Mouse (Mus musculus) spleen, adult 18-20 months (tissue): ENCODE measurements at regions not wholly inside any gene's neighbourhood (a gene's known extent, or its start where the extent isn't known, plus 50 kb on each side); places are given as distances from the start of the nearest gene placed in this dataset.

ENCODE experiments used
- DNase-seq, 2 experiments: peaks; one replicate each; pipeline ENCODE4 v3.0.0; 2022; ENCODE audit warnings: mixed read lengths in 2 of 2

DNA sequence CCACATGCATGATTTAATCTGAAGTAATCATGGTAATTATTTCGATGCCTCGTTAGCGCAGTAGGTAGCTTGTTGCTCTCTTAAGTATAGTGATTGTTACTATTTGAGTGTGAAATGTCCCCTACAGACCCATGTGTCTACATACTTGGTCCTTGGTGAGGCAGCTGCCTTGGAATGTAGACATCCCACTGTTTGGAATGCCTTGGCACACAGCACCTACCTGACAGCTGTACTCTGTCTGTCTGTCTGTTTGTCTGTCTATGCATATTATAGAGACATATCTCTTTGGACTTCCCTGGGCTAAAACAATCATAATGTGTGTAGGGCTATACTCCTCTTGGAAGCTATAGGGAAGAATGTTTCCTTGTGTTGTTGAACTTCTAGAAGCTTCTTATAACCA is 83.7 kb upstream of the Runx3 start:
- no peak for DNase-seq

DNA sequence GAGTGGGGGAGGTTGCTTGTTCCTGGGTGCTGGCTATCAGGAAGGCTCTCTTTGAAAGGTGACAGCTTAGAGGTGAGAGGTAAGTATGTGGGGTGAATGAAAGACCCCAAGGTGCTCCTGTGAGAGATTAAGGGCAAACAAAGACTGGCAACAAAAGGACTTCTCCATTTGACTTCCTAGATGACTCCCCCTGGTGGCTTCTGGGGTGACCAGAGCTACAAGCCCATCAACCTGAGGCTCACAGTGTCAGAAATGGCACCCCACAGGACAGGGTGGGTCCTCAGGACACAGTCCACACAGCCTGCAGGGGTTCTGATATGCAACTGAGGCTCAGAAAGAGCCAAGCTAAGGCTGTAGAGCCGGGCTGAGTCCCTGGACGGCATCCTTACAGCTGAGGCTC is 81.2 kb upstream of the Runx3 start:
- peak in 1 of 2 experiments; percentile 14 for DNase-seq

DNA sequence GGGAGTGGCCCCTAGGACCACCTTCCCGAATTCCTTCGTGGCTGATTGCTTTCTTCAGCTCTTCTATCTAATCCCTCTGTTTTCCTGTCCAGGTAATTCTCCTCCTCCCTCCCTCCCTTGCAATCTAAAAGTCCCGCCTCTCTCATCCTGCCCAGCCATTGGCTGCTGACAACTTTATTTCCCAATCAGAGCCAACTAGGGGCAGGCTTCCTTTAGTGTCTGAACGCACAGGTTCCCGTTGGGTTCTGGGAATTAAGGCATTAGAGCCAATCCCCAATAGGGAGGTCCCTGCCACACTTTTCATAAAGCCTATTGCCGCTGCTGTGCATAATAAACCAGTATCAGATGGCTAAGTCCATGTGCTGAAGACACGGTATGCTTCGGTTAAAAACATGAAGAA is 78.5 kb upstream of the Runx3 start:
- no peak for DNase-seq

DNA sequence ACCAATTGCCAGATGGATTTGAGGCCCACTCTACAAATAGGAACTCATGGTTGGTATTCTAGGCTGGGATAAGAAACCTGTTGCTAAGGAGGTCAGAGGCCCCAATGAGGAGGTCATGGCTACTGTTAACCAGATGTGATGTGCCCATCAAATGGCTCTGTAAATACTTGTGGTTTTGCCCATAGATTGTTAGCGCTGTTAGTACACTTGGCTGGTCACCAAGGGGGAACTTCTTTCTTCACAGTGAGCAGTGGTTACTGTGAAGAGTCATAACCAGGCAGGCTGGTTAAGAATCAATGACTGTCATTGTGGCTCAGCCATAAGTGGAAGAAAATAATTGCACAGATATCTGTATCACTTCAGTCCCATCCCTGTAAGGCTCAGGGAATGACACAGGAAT is 78.0 kb upstream of the Runx3 start:
- no peak for DNase-seq

DNA sequence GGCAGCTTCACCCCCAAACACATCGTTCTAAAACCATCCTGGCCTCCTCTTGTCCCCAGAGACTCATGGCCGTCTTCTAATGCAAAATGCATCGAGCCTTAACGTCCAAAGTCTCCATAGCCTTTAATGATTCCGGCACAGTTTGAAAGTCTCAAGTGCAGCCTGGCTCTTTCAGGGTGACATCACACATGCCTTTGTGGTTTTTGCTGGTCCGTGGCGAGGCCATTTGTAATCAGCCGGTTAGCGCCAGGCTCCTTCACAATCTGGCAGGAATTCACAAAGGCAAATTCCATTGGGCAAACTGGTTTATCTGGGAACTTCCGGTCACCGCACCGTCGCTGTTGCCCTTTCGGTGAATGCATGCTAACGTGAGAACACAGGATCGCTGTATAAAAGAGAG is 75.4 kb upstream of the Runx3 start:
- DNase-seq, result no peak

DNA sequence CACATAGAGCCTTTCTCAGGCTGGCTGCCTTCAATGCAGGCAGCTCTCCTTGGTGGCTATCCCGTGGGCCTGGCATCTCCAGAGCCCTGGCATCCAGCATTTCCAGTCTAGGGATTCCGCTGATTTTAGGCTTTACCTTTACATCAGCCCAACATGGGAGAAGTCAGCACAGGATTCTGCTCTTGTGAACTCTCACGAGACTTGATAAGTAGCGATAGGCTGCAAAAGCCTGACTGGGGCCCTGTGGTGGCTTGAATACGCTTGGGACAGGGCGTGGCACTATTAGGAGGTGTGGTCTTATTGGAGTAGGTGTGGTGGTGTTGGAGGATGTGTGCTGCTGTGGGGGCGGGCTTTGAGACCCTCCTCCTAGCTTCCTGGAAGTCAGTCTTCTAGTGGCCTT is 73.8 kb upstream of the Runx3 start:
- no peak for DNase-seq

DNA sequence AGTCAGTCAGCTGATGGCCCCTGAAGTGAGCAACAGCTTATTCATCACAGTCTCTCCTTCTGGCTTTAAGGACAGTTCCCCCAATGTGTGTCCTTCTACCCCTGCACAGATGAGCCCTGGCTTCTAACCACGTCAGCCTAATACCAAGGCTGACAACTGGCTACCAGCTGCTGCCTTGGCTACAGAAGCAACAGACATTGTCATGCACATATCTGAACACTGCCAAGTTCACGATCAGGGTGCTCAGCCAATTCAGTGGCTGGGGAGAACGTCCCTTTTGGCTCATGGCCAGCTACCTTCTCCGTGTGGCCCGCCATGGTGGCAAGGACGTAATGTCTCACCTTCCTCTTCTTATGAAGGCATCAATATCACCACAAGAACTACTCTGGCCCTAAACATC is 73.2 kb upstream of the Runx3 start:
- DNase-seq, result no peak

DNA sequence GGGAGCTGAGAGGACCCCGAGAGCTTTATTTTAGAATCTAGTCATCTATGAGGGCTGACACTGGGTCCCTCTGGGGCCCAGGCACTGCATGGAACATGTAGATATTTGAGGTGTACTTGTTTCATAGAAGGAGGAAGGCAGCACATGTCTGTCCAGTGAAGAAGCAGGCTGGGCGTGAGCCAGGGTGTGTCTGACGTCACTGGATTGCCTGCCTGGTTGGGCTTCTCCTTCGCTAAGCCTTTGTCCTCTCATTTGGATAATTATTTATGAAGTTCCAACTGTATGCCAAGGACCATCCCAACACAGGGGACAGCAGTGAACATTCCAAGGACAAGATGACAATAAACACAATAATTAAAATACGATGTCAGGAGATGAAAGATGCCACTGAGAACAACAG is 72.7 kb upstream of the Runx3 start:
- no peak for DNase-seq

DNA sequence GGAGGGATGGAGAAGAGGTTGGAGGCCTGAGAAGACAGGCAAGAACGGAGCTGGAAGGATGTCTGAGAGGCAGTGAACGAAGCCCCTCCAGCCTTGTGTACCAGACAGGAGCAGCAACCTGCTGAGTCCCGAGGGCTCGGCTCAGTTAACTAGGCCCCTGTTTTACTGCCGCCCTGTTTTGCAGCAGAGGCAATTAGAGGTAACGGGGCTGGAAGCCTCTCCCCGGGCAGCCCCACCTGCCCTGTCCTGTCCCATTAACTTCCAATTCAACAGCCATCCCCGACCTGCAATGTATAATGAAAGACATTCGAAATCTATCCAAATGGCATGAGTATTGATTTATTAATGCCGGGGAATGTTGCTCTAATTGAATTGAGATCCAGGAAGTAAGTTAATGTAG is 70.5 kb upstream of the Runx3 start:
- DNase-seq, result no peak

DNA sequence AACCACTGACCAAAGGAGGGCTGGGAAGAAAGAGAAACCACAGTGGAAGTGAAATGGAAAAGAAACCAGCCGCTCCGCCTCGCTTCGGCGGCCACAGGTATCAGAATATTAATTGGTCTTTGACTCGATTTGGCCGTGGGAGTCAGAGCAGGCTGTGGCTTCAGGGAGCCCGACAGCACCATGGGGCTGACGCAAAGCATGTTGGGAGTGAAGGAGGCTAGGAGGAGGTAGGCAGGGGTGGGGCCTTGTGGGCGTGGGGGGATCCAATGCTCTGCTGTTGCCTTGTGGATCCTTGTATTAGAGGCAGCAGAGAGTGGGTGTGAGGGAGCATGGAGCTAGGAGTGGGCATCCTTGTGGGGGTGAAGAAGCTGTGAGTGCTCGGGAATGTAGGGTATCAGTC is 69.0 kb upstream of the Runx3 start:
- no peak for DNase-seq

DNA sequence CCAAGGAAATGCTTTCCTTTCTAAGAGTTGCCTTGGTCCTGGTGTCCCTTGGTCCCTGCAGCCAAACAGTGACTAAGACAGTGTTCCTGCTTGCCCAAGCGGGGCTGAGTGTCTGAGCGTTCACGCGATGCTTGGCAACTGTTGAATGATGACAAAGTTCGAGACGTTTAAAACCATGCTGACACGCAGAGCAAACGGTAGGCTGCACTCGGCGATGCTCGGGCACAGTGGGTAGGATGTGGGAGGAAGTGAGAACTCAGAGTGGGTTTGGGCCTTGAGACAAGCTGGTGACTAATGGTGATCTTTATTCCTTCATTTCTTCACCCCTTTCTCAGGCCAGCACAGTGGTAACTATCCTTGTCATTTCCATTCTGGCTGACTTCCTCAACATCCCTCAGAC is 66.9 kb upstream of the Runx3 start:
- peak in 1 of 2 experiments; percentile 17 for DNase-seq

DNA sequence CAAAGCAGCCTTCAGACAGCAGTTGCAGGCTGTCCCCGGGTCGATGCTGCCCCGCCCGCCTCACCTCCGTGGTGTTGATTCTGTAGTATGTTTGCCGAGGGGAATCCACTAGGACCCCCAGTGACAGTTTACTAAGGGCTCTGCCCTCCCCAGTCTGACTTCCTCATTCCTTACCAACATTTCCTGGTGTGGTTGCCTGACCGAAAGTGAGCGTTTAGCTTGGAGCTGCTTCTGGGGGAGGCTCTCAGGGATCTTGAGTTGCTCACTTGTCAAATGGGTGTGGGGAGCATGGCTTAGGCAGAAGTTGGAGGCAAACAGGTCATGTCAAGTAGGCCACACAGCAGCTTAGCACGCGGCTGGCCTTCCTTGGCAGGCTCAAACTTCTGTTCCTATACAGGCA is 66.1 kb upstream of the Runx3 start:
- no peak for DNase-seq

DNA sequence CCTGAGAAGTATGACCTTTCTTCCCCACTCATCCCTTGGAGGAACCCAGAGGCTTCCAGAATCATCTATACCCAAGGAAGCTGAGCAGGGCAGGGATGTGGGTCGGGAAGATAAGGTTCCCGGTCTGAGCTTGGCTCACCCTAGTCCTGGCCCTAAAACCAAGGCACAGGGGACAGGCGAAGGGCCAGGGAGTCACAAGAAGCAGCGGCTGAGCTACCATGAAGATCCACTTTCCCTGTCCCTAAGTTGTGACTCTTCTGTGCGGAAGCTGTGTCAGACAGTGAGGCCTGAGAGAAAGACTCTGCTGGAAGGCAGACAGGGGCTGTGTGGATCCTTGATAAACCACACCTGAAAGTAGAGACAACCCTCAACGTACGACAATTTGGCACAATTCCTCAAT is 64.1 kb upstream of the Runx3 start:
- DNase-seq, result no peak

DNA sequence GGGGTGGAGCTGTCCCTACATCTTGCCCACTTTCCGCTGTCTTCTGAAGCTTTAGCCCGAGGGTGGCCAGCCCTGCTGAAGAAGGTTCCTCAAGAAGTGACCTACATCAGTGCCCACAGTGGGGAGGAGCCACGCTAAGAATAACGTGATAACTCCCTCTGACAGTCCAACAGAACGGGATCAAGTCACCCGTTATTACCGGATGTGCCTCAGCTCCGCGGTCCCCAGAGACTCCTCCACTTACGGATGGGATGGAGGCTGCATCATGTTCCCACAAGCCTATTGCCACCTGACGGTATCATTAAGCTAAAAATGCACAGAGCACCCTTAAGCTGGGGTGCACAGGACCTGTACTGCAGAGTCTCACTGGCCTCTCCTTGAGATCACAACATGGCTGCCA is 63.2 kb upstream of the Runx3 start:
- DNase-seq, result no peak

DNA sequence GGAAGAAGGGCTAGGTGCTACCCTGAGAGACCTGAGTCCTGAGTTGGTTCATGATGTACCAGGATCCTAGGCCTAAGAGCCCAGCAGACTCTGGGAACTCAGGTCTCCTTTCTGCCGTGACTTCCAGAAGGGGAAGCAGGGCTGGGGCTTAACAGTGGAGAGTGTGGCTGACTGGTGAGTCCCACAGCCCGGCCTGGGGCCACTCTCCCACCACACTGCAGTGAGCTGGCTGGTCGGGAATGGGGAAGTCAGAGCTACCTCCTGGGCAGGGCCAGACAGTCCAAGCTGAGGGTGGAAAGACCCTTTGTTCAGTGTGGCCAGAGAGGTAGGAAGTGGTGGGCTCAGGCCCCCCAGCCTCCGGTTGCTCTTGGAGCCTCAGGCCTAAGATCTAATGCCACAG is 61.6 kb upstream of the Runx3 start:
- no peak for DNase-seq

DNA sequence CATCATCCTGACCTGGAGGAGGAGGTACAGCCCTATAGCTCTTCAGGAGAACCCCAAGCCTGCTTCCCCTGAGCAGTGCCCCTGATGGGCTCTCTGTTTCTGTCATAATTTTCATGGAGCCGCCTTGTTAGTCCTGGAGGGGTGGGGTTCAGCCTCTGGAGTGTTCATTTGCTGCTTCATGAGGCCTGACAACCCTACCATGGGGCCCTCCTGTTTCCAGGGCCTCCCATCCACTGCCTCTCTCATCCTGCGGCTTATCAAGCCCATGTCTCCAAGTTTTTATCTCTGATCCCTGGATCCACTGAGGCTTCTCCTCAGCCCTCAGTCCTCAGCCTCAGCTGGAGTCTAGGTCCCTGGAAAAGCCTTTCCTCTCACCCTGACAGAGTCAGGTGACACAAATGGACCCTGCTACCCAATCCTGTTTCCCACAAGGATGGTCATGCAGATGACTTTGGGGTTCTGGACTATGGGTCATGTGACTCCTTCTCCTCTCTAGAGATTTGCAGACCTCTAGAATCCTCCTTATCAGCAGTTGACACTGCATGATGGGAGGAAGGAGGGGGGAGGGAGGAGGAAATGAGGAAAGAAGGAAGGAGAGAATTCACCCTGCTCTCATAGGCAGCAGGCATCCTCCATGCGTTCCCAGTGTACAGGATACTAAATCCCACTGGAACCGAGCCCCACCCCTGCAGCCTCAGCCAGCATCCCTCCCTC is 59.3 kb upstream of the Runx3 start:
- no peak for DNase-seq

DNA sequence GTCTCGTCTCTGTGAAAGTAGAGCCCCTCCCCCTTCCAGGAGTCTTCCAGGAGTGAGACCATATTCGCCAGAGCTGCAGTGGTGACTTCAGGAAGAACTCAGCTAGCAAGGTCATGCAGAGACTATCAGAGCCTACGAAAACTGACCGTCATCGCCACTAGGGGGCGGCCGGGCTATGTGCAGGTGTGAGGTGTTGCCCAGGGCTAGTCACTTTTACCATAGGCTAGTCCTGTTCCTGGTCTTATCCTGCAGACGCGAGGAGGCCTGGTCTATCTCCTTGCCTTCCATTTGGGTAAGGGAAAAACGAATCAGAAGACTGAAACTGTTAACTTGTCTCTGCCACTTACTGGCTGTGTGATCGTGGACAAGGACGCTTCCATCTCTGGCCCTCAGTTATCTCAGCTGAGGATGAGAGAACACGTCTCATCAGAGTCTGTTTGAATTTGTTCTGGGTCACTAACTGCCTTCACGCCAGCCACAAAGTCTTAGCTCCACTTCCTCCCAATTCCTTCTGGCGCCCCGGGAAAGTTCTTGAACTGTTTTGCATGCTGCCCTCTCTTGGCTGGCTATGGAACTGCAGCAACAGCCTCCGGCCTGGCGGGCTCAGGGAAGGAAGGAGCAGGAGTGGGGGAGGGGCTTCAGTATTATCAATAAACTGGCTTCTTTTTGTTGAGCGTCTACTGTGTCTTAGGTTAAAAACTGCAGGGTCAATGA is 53.5 kb upstream of the Runx3 start:
- peak; percentile 77 to 93 for DNase-seq

DNA sequence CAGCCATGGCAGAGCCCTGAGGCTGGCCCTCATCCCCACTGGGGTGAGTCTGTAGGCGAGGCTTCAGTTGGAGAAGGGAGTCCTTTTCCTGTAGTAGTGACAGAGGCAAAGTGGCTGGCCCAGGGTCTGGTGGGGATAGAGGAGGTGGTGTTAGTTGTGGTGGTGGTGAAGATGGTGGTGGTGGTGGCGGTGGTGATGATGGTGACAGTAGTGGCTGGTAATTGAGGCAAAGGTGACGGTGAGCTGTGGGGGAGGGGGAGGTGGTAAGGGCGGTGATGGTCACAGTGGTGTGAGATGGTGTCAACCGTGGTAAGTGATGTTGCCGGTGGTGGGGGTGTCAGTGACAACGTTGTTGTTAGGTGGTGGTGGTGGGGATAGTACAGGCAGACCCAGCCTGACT is 52.6 kb upstream of the Runx3 start:
- no peak for DNase-seq

DNA sequence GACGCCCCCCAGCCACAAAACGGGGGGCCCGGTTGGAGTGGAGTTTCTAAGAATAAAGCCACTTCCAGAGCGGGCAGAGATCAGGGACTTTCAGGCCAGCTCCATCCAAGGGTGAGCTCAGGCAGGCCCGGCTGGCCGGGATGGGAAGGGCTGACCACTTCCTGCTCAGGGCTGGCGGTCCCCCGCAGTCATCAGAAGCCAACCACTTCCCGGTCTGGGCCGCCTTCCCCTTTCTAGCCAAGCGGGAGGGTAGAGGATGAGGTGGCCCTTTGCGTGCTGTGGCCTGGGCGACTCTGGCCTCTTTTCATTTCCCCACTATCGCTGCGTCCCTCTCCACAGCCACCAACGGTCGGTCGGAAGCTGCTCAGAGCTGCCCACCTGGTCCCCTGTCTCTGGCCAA is 50.6 kb upstream of the Runx3 start:
- DNase-seq, result peak; percentile 43 to 45
